Mouse (Mus musculus) embryo, embryonic 11.5 days (tissue): ENCODE measurements at regions not wholly inside any gene's neighbourhood (a gene's known extent, or its start where the extent isn't known, plus 50 kb on each side); places are given as distances from the start of the nearest gene placed in this dataset.

Experiments used
- DNase-seq: peaks from one replicate; pipeline ENCODE4 v3.0.0-alpha.2; 2012; ENCODE audit warnings: low read depth, low spot score

GRCm38 (mm10) chr5:119944371-119944770 lies 111.9 kb downstream of the Tbx5 start:
- no peak for DNase-seq

- no peak for DNase-seq
Measured at GRCm38 (mm10) chr5:119948399-119948798, 115.9 kb downstream of the Tbx5 start.

- no peak for DNase-seq
Measured at GRCm38 (mm10) chr5:119952085-119952484, 119.6 kb downstream of the Tbx5 start.

GRCm38 (mm10) chr5:119953189-119953588 lies 120.7 kb downstream of the Tbx5 start:
- DNase-seq = no peak

- DNase-seq = no peak
Measured at GRCm38 (mm10) chr5:119953811-119954566, 121.5 kb downstream of the Tbx5 start.

GRCm38 (mm10) chr5:119958942-119959341 lies 126.5 kb downstream of the Tbx5 start:
- DNase-seq = no peak

- DNase-seq = no peak
Measured at GRCm38 (mm10) chr5:119964751-119965150, 132.3 kb downstream of the Tbx5 start.

GRCm38 (mm10) chr5:119971286-119971685 lies 138.8 kb downstream of the Tbx5 start:
- no peak for DNase-seq

GRCm38 (mm10) chr5:119972802-119973437 lies 140.5 kb downstream of the Tbx5 start:
- no peak for DNase-seq

- no peak for DNase-seq
Measured at GRCm38 (mm10) chr5:119978096-119978715, 138.1 kb upstream of the Rbm19 start.

- DNase-seq = no peak
Measured at GRCm38 (mm10) chr5:119981111-119981807, 135.0 kb upstream of the Rbm19 start.

GRCm38 (mm10) chr5:119984206-119984605 lies 132.1 kb upstream of the Rbm19 start:
- no peak for DNase-seq

- DNase-seq = no peak
Measured at GRCm38 (mm10) chr5:119992130-119992529, 124.1 kb upstream of the Rbm19 start.

GRCm38 (mm10) chr5:119995726-119996125 lies 120.5 kb upstream of the Rbm19 start:
- DNase-seq = no peak

- no peak for DNase-seq
Measured at GRCm38 (mm10) chr5:120005696-120006469, 110.4 kb upstream of the Rbm19 start.

GRCm38 (mm10) chr5:120007738-120008137 lies 108.5 kb upstream of the Rbm19 start:
- DNase-seq = no peak

GRCm38 (mm10) chr5:120008306-120008705 lies 108.0 kb upstream of the Rbm19 start:
- DNase-seq = no peak

GRCm38 (mm10) chr5:120015417-120015816 lies 100.8 kb upstream of the Rbm19 start:
- no peak for DNase-seq

GRCm38 (mm10) chr5:120018126-120018525 lies 98.1 kb upstream of the Rbm19 start:
- no peak for DNase-seq

- no peak for DNase-seq
Measured at GRCm38 (mm10) chr5:120020748-120021147, 95.5 kb upstream of the Rbm19 start.

GRCm38 (mm10) chr5:120022276-120022675 lies 94.0 kb upstream of the Rbm19 start:
- DNase-seq = no peak
